Mouse (Mus musculus): Measurements from ENCODE around the gene Pum1.

- TF ChIP-seq CTCF (IDR thresholded peaks at IDR 0.05; ENCODE audit: low read depth): no peak
- no peak for TF ChIP-seq EP300 (IDR thresholded peaks at IDR 0.05; ENCODE audit: low read depth)
These were observed 152.7 kb downstream of the Pum1 start for GRCm38 (mm10) chr4:130815860-130816259.
